Mouse (Mus musculus) heart, embryonic 10.5 days (tissue): ENCODE results near the gene Faf2. TPM values are rescaled to one million over a fixed set of nuclear protein-coding genes. Genes with fewer than 3 reads are reported as not detected.

Experiments
- microRNA-seq: library from miRNA; unstranded; fragments of <30 nt; microRNA quantifications from one replicate; pipeline ENCODE4, GENCODE M21; 2017
- polyA plus RNA-seq: library from polyadenylated mRNA; unstranded; fragments of >200 nt; fragmentation: Nextera tagmentation; extraction: Ambion mirVana; gene quantifications from 2 replicates; pipeline ENCODE4 v1.2.1, GENCODE M21; 2016

Faf2 gene
- polyA plus RNA-seq, 1 experiment from 2014 or later: 68.8 TPM

Small RNA genes lying within 50 kb of the gene (microRNA-seq; reads per million reads assigned to microRNA genes)
- gene Gm24195: not detected

Other genes starting within 250 kb of the Faf2 start
- 117 and 141 TPM in 2 replicates for gene Thoc3, start 152.9 kb upstream of the Faf2 start, polyA plus RNA-seq
- 5.9 and 10.4 TPM in 2 replicates for gene Simc1, start 118.0 kb upstream of the Faf2 start, polyA plus RNA-seq
- 146 and 148 TPM in 2 replicates for gene 4833439L19Rik, start 56.3 kb upstream of the Faf2 start, polyA plus RNA-seq
- 22.8 and 30.1 TPM in 2 replicates for gene Arl10, start 46.8 kb upstream of the Faf2 start, polyA plus RNA-seq
- 79.6 and 112 TPM in 2 replicates for gene Nop16, start 31.7 kb upstream of the Faf2 start, polyA plus RNA-seq
- 179 and 208 TPM in 2 replicates for gene Higd2a, start 31.6 kb upstream of the Faf2 start, polyA plus RNA-seq
- gene Cltb, start 10.4 kb upstream of the Faf2 start, polyA plus RNA-seq: 32.1 and 36.5 TPM in 2 replicates
- gene Rnf44, start 72.1 kb downstream of the Faf2 start, polyA plus RNA-seq: 68.1 and 96.1 TPM in 2 replicates
- 0.06 and 1.2 TPM in 2 replicates for gene Cdhr2, start 79.7 kb downstream of the Faf2 start, polyA plus RNA-seq
- gene Gprin1, start 128.1 kb downstream of the Faf2 start, polyA plus RNA-seq: 0.03 and 0.06 TPM in 2 replicates
- gene Sncb, start 144.8 kb downstream of the Faf2 start, polyA plus RNA-seq: 0.13 TPM in 1 of 2 replicates, not detected in the other
- not detected in 2 replicates for gene Eif4e1b, start 162.2 kb downstream of the Faf2 start, polyA plus RNA-seq
- gene Tspan17, start 167.6 kb downstream of the Faf2 start, polyA plus RNA-seq: 5.2 and 5.6 TPM in 2 replicates